Mouse (Mus musculus) effector memory CD4-positive, alpha-beta T cell, adult 5 months (primary cell): ENCODE data around the gene Lair1. TPM values are rescaled to one million over a fixed set of nuclear protein-coding genes. Genes with fewer than 3 reads are reported as not detected.

Experiments used
- polyA plus RNA-seq: library from polyadenylated mRNA; unstranded; fragments of 100-300 nt; shearing (Covaris generic); gene quantifications from one replicate; pipeline ENCODE4 v1.2.1, GENCODE M21; 2017

Gene Lair1
- polyA plus RNA-seq: 14.2 TPM

GRCm38 (mm10) chr7:4063013-4063412 lies at the start of gene Lair1:
Gene Lair1, minus strand, starts transcription at chr7:4063204.

Other genes starting within 250 kb of the Lair1 start
- gene Gm15448, start 237.5 kb downstream of the Lair1 start, polyA plus RNA-seq: not detected
- not detected for gene Pira2, start 218.2 kb downstream of the Lair1 start, polyA plus RNA-seq
- not detected for gene Gm14548, start 165.1 kb downstream of the Lair1 start, polyA plus RNA-seq
- gene Lilra6, start 147.7 kb downstream of the Lair1 start, polyA plus RNA-seq: not detected
- 1.0 TPM for gene Ttyh1, start 56.2 kb upstream of the Lair1 start, polyA plus RNA-seq
- 186 TPM for gene Leng8, start 73.8 kb upstream of the Lair1 start, polyA plus RNA-seq
- gene Leng9, start 87.2 kb upstream of the Lair1 start, polyA plus RNA-seq: 21.4 TPM
- gene Cdc42ep5, start 101.7 kb upstream of the Lair1 start, polyA plus RNA-seq: not detected
- gene Lilra5, start 174.6 kb upstream of the Lair1 start, polyA plus RNA-seq: not detected